Mouse (Mus musculus) CH12.LX (cell line): ENCODE measurements at regions not wholly inside any gene's neighbourhood (a gene's known extent, or its start where the extent isn't known, plus 50 kb on each side); places are given as distances from the start of the nearest gene placed in this dataset.

Source experiments
- DNase-seq: peaks from one replicate; pipeline ENCODE4 v3.0.0-alpha.2; 2013; ENCODE audit errors: extremely low read depth
- H3K27ac ChIP-seq: 2 replicates; pipeline ENCODE4 v1.5.1; 2012; ENCODE audit warnings: low read depth, mild to moderate bottlenecking, control low read depth, moderate library complexity; ENCODE audit not compliant: insufficient read depth
- H3K27me3 ChIP-seq: replicated peaks from 2 replicates; pipeline ENCODE3; 2012; ENCODE audit warnings: inconsistent platforms
- H3K36me3 ChIP-seq, 2 experiments: replicated peaks in 1 of 2; 2 replicates each; pipeline versions ENCODE3 to v1.6.1; 2012; ENCODE audit warnings: inconsistent platforms in 1 of 2, low read length in 1 of 2, mild to moderate bottlenecking in 1 of 2, mixed read lengths in 1 of 2, moderate library complexity in 1 of 2; ENCODE audit not compliant: control insufficient read depth in 1 of 2, insufficient read depth in 1 of 2
- H3K4me1 ChIP-seq, 2 experiments: 2 replicates each; pipeline ENCODE4 v1.6.1; 2012; ENCODE audit warnings: inconsistent platforms in 1 of 2, moderate library complexity in 1 of 2; ENCODE audit not compliant: insufficient read depth in 2 of 2, control insufficient read depth in 1 of 2
- H3K4me2 ChIP-seq: 2 replicates; pipeline ENCODE4 v1.6.1; 2012; ENCODE audit warnings: low read depth, mild to moderate bottlenecking, control low read depth; ENCODE audit not compliant: poor library complexity, insufficient read depth, severe bottlenecking
- H3K4me3 ChIP-seq, 3 experiments: fragments of 150-350 bp in 1 of 3; sonication (generic) in 1 of 3; replicated peaks in 1 of 3; 2 replicates each; pipeline versions ENCODE3 to v1.5.1; 2011 to 2012; ENCODE audit warnings: low read depth in 2 of 3, low read length in 2 of 3, mild to moderate bottlenecking in 2 of 3, moderate library complexity in 2 of 3, control low read depth in 1 of 3, improper control_type of control experiment in 1 of 3, inconsistent platforms in 1 of 3, mixed read lengths in 1 of 3; ENCODE audit not compliant: poor library complexity in 1 of 3
- H3K79me2 ChIP-seq: replicated peaks from 2 replicates; pipeline ENCODE4 v1.6.1; 2012; ENCODE audit warnings: mild to moderate bottlenecking, moderate library complexity; ENCODE audit not compliant: control insufficient read depth, poor library complexity, insufficient read depth, severe bottlenecking; ENCODE audit errors: extremely low read depth
- H3K9ac ChIP-seq: 2 replicates; pipeline ENCODE4 v1.6.1; 2012; ENCODE audit warnings: low read depth, mild to moderate bottlenecking, control low read depth, moderate library complexity; ENCODE audit not compliant: insufficient read depth
- H3K9me3 ChIP-seq: replicated peaks from 2 replicates; pipeline ENCODE3; 2012; ENCODE audit warnings: low read length, inconsistent platforms, mixed read lengths
- CHD1 ChIP-seq: IDR thresholded peaks from 2 replicates; pipeline ENCODE4 v1.6.1; 2012; ENCODE audit warnings: low read depth, low read length, improper control_type of control experiment, inconsistent platforms
- CHD2 ChIP-seq: IDR thresholded peaks from 2 replicates; pipeline ENCODE4 v1.6.1; 2011; ENCODE audit warnings: low read length, improper control_type of control experiment
- CTCF ChIP-seq, 2 experiments: IDR thresholded peaks in 1 of 2; conservative IDR thresholded peaks in 1 of 2; 2 replicates each; pipeline ENCODE4 v1.5.1; 2011 to 2012; ENCODE audit warnings: low read depth in 2 of 2, low read length in 2 of 2, improper control_type of control experiment in 1 of 2, inconsistent platforms in 1 of 2, mild to moderate bottlenecking in 1 of 2, moderate library complexity in 1 of 2
- ELF1 ChIP-seq: IDR thresholded peaks from 2 replicates; pipeline ENCODE4 v1.6.1; 2014; ENCODE audit warnings: low read depth, mild to moderate bottlenecking, inconsistent platforms, low read length, improper control_type of control experiment
- EP300 ChIP-seq: IDR thresholded peaks from 2 replicates; pipeline ENCODE4 v1.6.1; 2011; ENCODE audit warnings: low read length, improper control_type of control experiment
- JUND ChIP-seq: conservative IDR thresholded peaks from 2 replicates; pipeline ENCODE4 v1.6.1; 2011; ENCODE audit warnings: low read depth, low read length, improper control_type of control experiment
- MAFK ChIP-seq: IDR thresholded peaks from 2 replicates; pipeline ENCODE4 v1.6.1; 2011; ENCODE audit warnings: low read length, improper control_type of control experiment; ENCODE audit not compliant: insufficient replicate concordance
- MEF2A ChIP-seq: IDR thresholded peaks from 2 replicates; pipeline ENCODE4 v1.6.1; 2014; ENCODE audit warnings: low read depth, mild to moderate bottlenecking, inconsistent platforms, low read length, improper control_type of control experiment, borderline replicate concordance
- MXI1 ChIP-seq: IDR thresholded peaks from 2 replicates; pipeline ENCODE4 v1.6.1; 2011; ENCODE audit warnings: mild to moderate bottlenecking, low read depth, low read length, improper control_type of control experiment
- MYC ChIP-seq: IDR thresholded peaks from 2 replicates; pipeline ENCODE4 v1.6.1; 2011; ENCODE audit warnings: low read depth, mild to moderate bottlenecking, improper control_type of control experiment, low read length
- PAX5 ChIP-seq: IDR thresholded peaks from 2 replicates; pipeline ENCODE4 v1.6.1; 2012; ENCODE audit warnings: low read length, inconsistent platforms, mixed read lengths
- RAD21 ChIP-seq: IDR thresholded peaks from 2 replicates; pipeline ENCODE4 v1.6.1; 2011; ENCODE audit warnings: low read depth, mild to moderate bottlenecking, low read length, improper control_type of control experiment, moderate library complexity
- RCOR1 ChIP-seq: conservative IDR thresholded peaks from 2 replicates; pipeline ENCODE4 v1.6.1; 2012; ENCODE audit warnings: low read depth, mild to moderate bottlenecking, inconsistent platforms, low read length, improper control_type of control experiment
- SIN3A ChIP-seq: IDR thresholded peaks from 2 replicates; pipeline ENCODE4 v1.6.1; 2012; ENCODE audit warnings: low read length, improper control_type of control experiment, inconsistent platforms
- SMC3 ChIP-seq: IDR thresholded peaks from 2 replicates; pipeline ENCODE4 v1.6.1; 2011; ENCODE audit warnings: low read depth, low read length, improper control_type of control experiment
- USF2 ChIP-seq: conservative IDR thresholded peaks from 2 replicates; pipeline ENCODE4 v1.6.1; 2011; ENCODE audit warnings: low read depth, low read length, improper control_type of control experiment
- ZC3H11A ChIP-seq: IDR thresholded peaks from 2 replicates; pipeline ENCODE4 v1.6.1; 2012; ENCODE audit warnings: low read depth, mild to moderate bottlenecking, inconsistent platforms, low read length, improper control_type of control experiment
- ZKSCAN1 ChIP-seq: IDR thresholded peaks from 2 replicates; pipeline ENCODE4 v1.6.1; 2012; ENCODE audit warnings: low read depth, inconsistent platforms, low read length, improper control_type of control experiment, borderline replicate concordance
- dilution Hi-C: fragments of 300-500 bp; cut with MboI; formaldehyde crosslinking; loops from 2 replicates; pipeline ENCODE4 v1.14.3; 2020; ENCODE audit warnings: low sequenced_read_pairs; ENCODE audit not compliant: extremely low pct_unique_long_range_greater_than_20kb, extremely low pct_ligation_motif_present
- in situ Hi-C: fragments of 300-500 bp; cut with MboI; formaldehyde crosslinking; loops from 3 replicates; pipeline ENCODE4 v1.14.3; 2019; ENCODE audit warnings: low sequenced_read_pairs, low pct_ligation_motif_present, low pct_unique_long_range_greater_than_20kb, mixed read lengths

DNA sequence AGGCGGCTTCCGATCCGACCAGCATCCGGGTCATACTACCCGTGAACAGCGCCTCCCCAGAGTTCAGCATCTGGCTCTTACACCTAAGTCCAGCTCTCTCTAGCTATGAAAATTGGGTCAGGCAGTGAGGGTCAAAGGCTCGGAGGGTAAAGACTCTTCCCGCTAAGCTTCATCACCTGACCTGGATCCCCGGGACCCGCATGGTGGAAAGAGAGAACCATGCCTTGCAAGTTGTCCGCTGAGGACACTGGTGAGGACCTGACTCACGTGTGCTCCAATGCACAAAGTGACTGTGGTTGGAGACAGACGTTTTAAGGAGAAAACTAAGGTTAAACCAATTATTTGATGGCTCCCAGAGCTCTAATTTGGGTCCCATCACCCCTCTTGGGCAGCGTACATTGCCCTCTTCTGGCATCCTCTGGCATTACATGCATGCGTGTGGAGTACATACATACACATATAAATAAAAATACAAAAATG, 74.6 kb upstream of the Sall4 start:
- peaks cover 4% of the 10 kb centered on the region for H3K9me3 ChIP-seq

DNA sequence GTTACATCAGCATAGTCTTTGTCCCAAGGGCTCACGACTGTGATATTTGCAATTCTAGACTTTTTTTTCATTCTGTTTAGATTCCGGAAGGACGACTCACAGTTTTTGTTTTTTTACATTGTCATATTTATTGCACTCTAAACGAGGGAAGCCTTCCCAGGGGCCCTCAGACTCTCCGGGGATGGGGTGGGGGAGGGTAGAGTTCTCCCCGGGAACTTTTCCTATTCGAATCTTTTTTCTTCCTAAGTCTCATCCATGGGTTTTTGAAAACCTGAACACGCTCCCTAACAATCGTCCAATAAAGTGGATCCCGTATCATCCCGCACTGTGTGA, 73.9 kb upstream of the Sall4 start:
- in situ Hi-C loops: no loop called here
- DNase-seq: no peak
- no peak overlapping the region for H3K9ac ChIP-seq
- no peaks in the 10 kb centered on the region for H3K4me1 ChIP-seq
- H3K4me3 ChIP-seq: no peak overlapping the region
- no peak for TF ChIP-seq SMC3
- no peak for TF ChIP-seq ZKSCAN1
- no peak for TF ChIP-seq MXI1
- TF ChIP-seq CHD1: no peak
- no peak for TF ChIP-seq MYC
- no peak for TF ChIP-seq CTCF (conservative IDR thresholded peaks at IDR 0.05 in 1 of 2, IDR thresholded peaks at IDR 0.05 in 1 of 2; ENCODE audit: low read depth in 2 of 2, low read length in 2 of 2)
- TF ChIP-seq PAX5: no peak
- TF ChIP-seq JUND: no peak
- TF ChIP-seq SIN3A: no peak
- TF ChIP-seq MEF2A: no peak
- TF ChIP-seq ZC3H11A: no peak
- TF ChIP-seq RAD21: no peak
- no peak for TF ChIP-seq CHD2
- TF ChIP-seq USF2: no peak
- TF ChIP-seq RCOR1: no peak
- no peak for TF ChIP-seq MAFK
- no peak for TF ChIP-seq EP300
- H3K27ac ChIP-seq: no peak overlapping the region
- dilution Hi-C loops: no loop called here
- H3K36me3 ChIP-seq: no peaks in the 10 kb centered on the region
- H3K79me2 ChIP-seq: no peaks in the 10 kb centered on the region
- H3K27me3 ChIP-seq: peaks cover 7% of the 10 kb centered on the region
- no peak overlapping the region for H3K4me2 ChIP-seq
- H3K9me3 ChIP-seq: peaks cover 4% of the 10 kb centered on the region

More for the DNA sequence above, 74.6 kb upstream of the Sall4 start:
- H3K36me3 ChIP-seq: no peaks in the 10 kb centered on the region
- TF ChIP-seq ELF1 (no peak), MYC (no peak), JUND (no peak), CTCF (conservative IDR thresholded peaks at IDR 0.05 in 1 of 2, IDR thresholded peaks at IDR 0.05 in 1 of 2; ENCODE audit: low read depth in 2 of 2, low read length in 2 of 2) (0 out of 4 replicates have a peak, but pooled peaks of 1 of the 2 experiments have one; percentile 23)
- TF ChIP-seq, all 38 proteins: peak for 1
- H3K27ac ChIP-seq: no peak overlapping the region
- no peak overlapping the region for H3K4me2 ChIP-seq
- no peaks in the 10 kb centered on the region for H3K4me1 ChIP-seq
- DNase-seq: no peak
- in situ Hi-C loops (no loop called here), dilution Hi-C loops (no loop called here)
- no peak overlapping the region for H3K9ac ChIP-seq
- no peaks in the 10 kb centered on the region for H3K79me2 ChIP-seq
- no peak overlapping the region for H3K4me3 ChIP-seq
- peaks cover 7% of the 10 kb centered on the region for H3K27me3 ChIP-seq
